Mouse (Mus musculus) CH12.LX (cell line): ENCODE results near the gene Poln. TPM values are rescaled to one million over a fixed set of nuclear protein-coding genes. Genes with fewer than 3 reads are reported as not detected.

Source experiments
- DNase-seq: peaks from one replicate; pipeline ENCODE4 v3.0.0-alpha.2; 2013; ENCODE audit errors: extremely low read depth
- H3K27ac ChIP-seq: 2 replicates; pipeline ENCODE4 v1.5.1; 2012; ENCODE audit warnings: low read depth, mild to moderate bottlenecking, control low read depth, moderate library complexity; ENCODE audit not compliant: insufficient read depth
- H3K27me3 ChIP-seq: replicated peaks from 2 replicates; pipeline ENCODE3; 2012; ENCODE audit warnings: inconsistent platforms
- H3K36me3 ChIP-seq, 2 experiments: replicated peaks in 1 of 2; 2 replicates each; pipeline versions ENCODE3 to v1.6.1; 2012; ENCODE audit warnings: inconsistent platforms in 1 of 2, low read length in 1 of 2, mild to moderate bottlenecking in 1 of 2, mixed read lengths in 1 of 2, moderate library complexity in 1 of 2; ENCODE audit not compliant: control insufficient read depth in 1 of 2, insufficient read depth in 1 of 2
- H3K4me1 ChIP-seq, 2 experiments: 2 replicates each; pipeline ENCODE4 v1.6.1; 2012; ENCODE audit warnings: inconsistent platforms in 1 of 2, moderate library complexity in 1 of 2; ENCODE audit not compliant: insufficient read depth in 2 of 2, control insufficient read depth in 1 of 2
- H3K4me2 ChIP-seq: 2 replicates; pipeline ENCODE4 v1.6.1; 2012; ENCODE audit warnings: low read depth, mild to moderate bottlenecking, control low read depth; ENCODE audit not compliant: poor library complexity, insufficient read depth, severe bottlenecking
- H3K4me3 ChIP-seq, 3 experiments: fragments of 150-350 bp in 1 of 3; sonication (generic) in 1 of 3; replicated peaks in 1 of 3; 2 replicates each; pipeline versions ENCODE3 to v1.5.1; 2011 to 2012; ENCODE audit warnings: low read depth in 2 of 3, low read length in 2 of 3, mild to moderate bottlenecking in 2 of 3, moderate library complexity in 2 of 3, control low read depth in 1 of 3, improper control_type of control experiment in 1 of 3, inconsistent platforms in 1 of 3, mixed read lengths in 1 of 3; ENCODE audit not compliant: poor library complexity in 1 of 3
- H3K79me2 ChIP-seq: replicated peaks from 2 replicates; pipeline ENCODE4 v1.6.1; 2012; ENCODE audit warnings: mild to moderate bottlenecking, moderate library complexity; ENCODE audit not compliant: control insufficient read depth, poor library complexity, insufficient read depth, severe bottlenecking; ENCODE audit errors: extremely low read depth
- H3K9ac ChIP-seq: 2 replicates; pipeline ENCODE4 v1.6.1; 2012; ENCODE audit warnings: low read depth, mild to moderate bottlenecking, control low read depth, moderate library complexity; ENCODE audit not compliant: insufficient read depth
- H3K9me3 ChIP-seq: replicated peaks from 2 replicates; pipeline ENCODE3; 2012; ENCODE audit warnings: low read length, inconsistent platforms, mixed read lengths
- BHLHE40 ChIP-seq: IDR thresholded peaks from 2 replicates; pipeline ENCODE4 v1.6.1; 2011; ENCODE audit warnings: mild to moderate bottlenecking, low read depth, low read length, improper control_type of control experiment
- CHD1 ChIP-seq: IDR thresholded peaks from 2 replicates; pipeline ENCODE4 v1.6.1; 2012; ENCODE audit warnings: low read depth, low read length, improper control_type of control experiment, inconsistent platforms
- CTCF ChIP-seq, 2 experiments: IDR thresholded peaks in 1 of 2; conservative IDR thresholded peaks in 1 of 2; 2 replicates each; pipeline ENCODE4 v1.5.1; 2011 to 2012; ENCODE audit warnings: low read depth in 2 of 2, low read length in 2 of 2, improper control_type of control experiment in 1 of 2, inconsistent platforms in 1 of 2, mild to moderate bottlenecking in 1 of 2, moderate library complexity in 1 of 2
- EP300 ChIP-seq: IDR thresholded peaks from 2 replicates; pipeline ENCODE4 v1.6.1; 2011; ENCODE audit warnings: low read length, improper control_type of control experiment
- HCFC1 ChIP-seq: IDR thresholded peaks from 2 replicates; pipeline ENCODE4 v1.6.1; 2012; ENCODE audit warnings: low read depth, mild to moderate bottlenecking, inconsistent platforms, low read length, improper control_type of control experiment
- JUND ChIP-seq: conservative IDR thresholded peaks from 2 replicates; pipeline ENCODE4 v1.6.1; 2011; ENCODE audit warnings: low read depth, low read length, improper control_type of control experiment
- MYC ChIP-seq: IDR thresholded peaks from 2 replicates; pipeline ENCODE4 v1.6.1; 2011; ENCODE audit warnings: low read depth, mild to moderate bottlenecking, improper control_type of control experiment, low read length
- NRF1 ChIP-seq: IDR thresholded peaks from 2 replicates; pipeline ENCODE4 v1.6.1; 2014; ENCODE audit warnings: low read depth, mild to moderate bottlenecking, inconsistent platforms, low read length, improper control_type of control experiment, moderate library complexity
- RAD21 ChIP-seq: IDR thresholded peaks from 2 replicates; pipeline ENCODE4 v1.6.1; 2011; ENCODE audit warnings: low read depth, mild to moderate bottlenecking, low read length, improper control_type of control experiment, moderate library complexity
- TCF12 ChIP-seq: IDR thresholded peaks from 2 replicates; pipeline ENCODE4 v1.6.1; 2014; ENCODE audit warnings: low read depth, mild to moderate bottlenecking, inconsistent platforms, low read length, improper control_type of control experiment
- UBTF ChIP-seq: IDR thresholded peaks from 2 replicates; pipeline ENCODE4 v1.6.1; 2012; ENCODE audit warnings: low read depth, mild to moderate bottlenecking, inconsistent platforms, low read length, improper control_type of control experiment, moderate library complexity
- USF1 ChIP-seq: IDR thresholded peaks from 2 replicates; pipeline ENCODE4 v1.6.1; 2014; ENCODE audit warnings: low read depth, mild to moderate bottlenecking, inconsistent platforms, low read length, improper control_type of control experiment
- USF2 ChIP-seq: conservative IDR thresholded peaks from 2 replicates; pipeline ENCODE4 v1.6.1; 2011; ENCODE audit warnings: low read depth, low read length, improper control_type of control experiment
- ZC3H11A ChIP-seq: IDR thresholded peaks from 2 replicates; pipeline ENCODE4 v1.6.1; 2012; ENCODE audit warnings: low read depth, mild to moderate bottlenecking, inconsistent platforms, low read length, improper control_type of control experiment
- ZMIZ1 ChIP-seq: IDR thresholded peaks from 2 replicates; pipeline ENCODE4 v1.6.1; 2012; ENCODE audit warnings: low read depth, mild to moderate bottlenecking, inconsistent platforms, low read length, improper control_type of control experiment
- dilution Hi-C: fragments of 300-500 bp; cut with MboI; formaldehyde crosslinking; loops from 2 replicates; pipeline ENCODE4 v1.14.3; 2020; ENCODE audit warnings: low sequenced_read_pairs; ENCODE audit not compliant: extremely low pct_unique_long_range_greater_than_20kb, extremely low pct_ligation_motif_present
- in situ Hi-C: fragments of 300-500 bp; cut with MboI; formaldehyde crosslinking; loops from 3 replicates; pipeline ENCODE4 v1.14.3; 2019; ENCODE audit warnings: low sequenced_read_pairs, low pct_ligation_motif_present, low pct_unique_long_range_greater_than_20kb, mixed read lengths
- polyA plus RNA-seq: library from polyadenylated mRNA; unstranded; fragments of >175 nt; gene quantifications from 2 replicates; pipeline ENCODE4 v1.2.1, GENCODE M21; 2012; ENCODE audit warnings: low read depth; ENCODE audit not compliant: insufficient read length
- total RNA-seq, 2 experiments: library from RNA; depleted of rRNA; stranded (reverse); fragments of 300-350 nt in 1 of 2; fragments of >200 nt in 1 of 2; gene quantifications; 2 replicates each; pipeline ENCODE4 v1.2.3; 2012 to 2014

Gene Poln
- total and polyA plus RNA-seq, 3 experiments, result 0.25 to 0.64 (median 0.39) TPM

- no peaks in the 10 kb centered on the region for H3K36me3 ChIP-seq
- no peak for DNase-seq
- no peak overlapping the region for H3K27ac ChIP-seq
- dilution Hi-C loops (no loop called here), in situ Hi-C loops (no loop called here)
- H3K4me1 ChIP-seq, result 0 out of 4 replicates have a peak, but pooled peaks cover 0 to 4% of the 10 kb centered on the region in 2 experiments
- H3K4me3 ChIP-seq, result no peak overlapping the region
- H3K79me2 ChIP-seq, result no peaks in the 10 kb centered on the region
- H3K27me3 ChIP-seq, result no peaks in the 10 kb centered on the region
- no peaks in the 10 kb centered on the region for H3K9me3 ChIP-seq
- H3K9ac ChIP-seq, result no peak overlapping the region
- TF ChIP-seq CTCF (conservative IDR thresholded peaks at IDR 0.05 in 1 of 2, IDR thresholded peaks at IDR 0.05 in 1 of 2; ENCODE audit: low read depth in 2 of 2, low read length in 2 of 2) (no peak), UBTF (no peak), ZC3H11A (no peak), EP300 (no peak), USF2 (no peak), TCF12 (no peak), CHD1 (no peak), NRF1 (no peak)
- H3K4me2 ChIP-seq, result no peak overlapping the region
These were observed 161.8 kb downstream of the Poln start for GRCm38 (mm10) chr5:34007392-34007941.

- dilution Hi-C loops, result no loop called here
- no peaks in the 10 kb centered on the region for H3K27me3 ChIP-seq
- in situ Hi-C loops, result no loop called here
- DNase-seq, result no peak
- H3K79me2 ChIP-seq, result no peaks in the 10 kb centered on the region
- H3K9ac ChIP-seq, result no peak overlapping the region
- no peaks in the 10 kb centered on the region for H3K36me3 ChIP-seq
- H3K4me1 ChIP-seq, result peaks cover 0 to 4% of the 10 kb centered on the region in 2 experiments; a peak in 1 of 4 replicates
- H3K9me3 ChIP-seq, result no peaks in the 10 kb centered on the region
- no peak for TF ChIP-seq RAD21
- H3K4me2 ChIP-seq, result no peak overlapping the region
- H3K4me3 ChIP-seq, result no peak overlapping the region
- no peak overlapping the region for H3K27ac ChIP-seq
These were observed 162.4 kb downstream of the Poln start for GRCm38 (mm10) chr5:34006832-34007231.

GRCm38 (mm10) chr5:34004618-34005017 lies 164.6 kb downstream of the Poln start:
- Histone ChIP-seq H3K9me3 (no peaks in the 10 kb centered on the region), H3K9ac (no peak overlapping the region), H3K79me2 (no peaks in the 10 kb centered on the region), H3K4me1 (peaks cover 0 to 4% of the 10 kb centered on the region in 2 experiments; a peak in 1 of 4 replicates), H3K36me3 (no peaks in the 10 kb centered on the region), H3K27me3 (no peaks in the 10 kb centered on the region), H3K4me2 (no peak overlapping the region), H3K4me3 (no peak overlapping the region), H3K27ac (no peak overlapping the region)
- in situ Hi-C loops (no loop called here), dilution Hi-C loops (no loop called here)
- TF ChIP-seq JUND (no peak), MYC (no peak), USF1 (no peak), HCFC1 (no peak), BHLHE40 (no peak), ZMIZ1 (no peak)
- DNase-seq, result no peak
